Mouse (Mus musculus) lung, embryonic 14.5 days (tissue): ENCODE measurements around the gene Ano1. TPM values are rescaled to one million over a fixed set of nuclear protein-coding genes. Genes with fewer than 3 reads are reported as not detected.
A peak's percentile ranks its signal among the peaks of the same experiment; 100 is the strongest.

Source experiments
- ATAC-seq: fragments of 200-750 bp; cut with Nextera tagmentation; 2 replicates; pipeline ENCODE4 v1.8.0; 2017; ENCODE audit warnings: mild to moderate bottlenecking, moderate TSS enrichment, moderate library complexity; ENCODE audit not compliant: insufficient read depth
- DNase-seq: peaks from one replicate; pipeline ENCODE4 v3.0.0-alpha.2; 2015
- H3K27ac ChIP-seq: fragments of 300-500 bp; sonication (generic); 2 replicates; pipeline ENCODE4 v1.5.1; 2014; ENCODE audit warnings: low read depth, mild to moderate bottlenecking, moderate library complexity
- H3K27me3 ChIP-seq: fragments of 300-500 bp; sonication (generic); 2 replicates; pipeline ENCODE4 v1.6.1; 2014; ENCODE audit warnings: low read length, control low read depth; ENCODE audit not compliant: insufficient read depth
- H3K36me3 ChIP-seq: fragments of 300-500 bp; sonication (generic); 2 replicates; pipeline ENCODE4 v1.6.1; 2014; ENCODE audit warnings: control low read depth; ENCODE audit not compliant: insufficient read depth
- H3K4me1 ChIP-seq: fragments of 300-500 bp; sonication (generic); 2 replicates; pipeline ENCODE4 v1.6.1; 2014; ENCODE audit warnings: antibody characterized with exemption, control low read depth; ENCODE audit not compliant: insufficient read depth
- H3K4me2 ChIP-seq: fragments of 300-500 bp; sonication (generic); 2 replicates; pipeline ENCODE4 v1.6.1; 2014; ENCODE audit warnings: mild to moderate bottlenecking
- H3K4me3 ChIP-seq: fragments of 300-500 bp; sonication (generic); 2 replicates; pipeline ENCODE4 v1.5.1; 2014; ENCODE audit warnings: low read depth, low read length
- H3K9ac ChIP-seq: fragments of 300-500 bp; sonication (generic); 2 replicates; pipeline ENCODE4 v1.6.1; 2014
- H3K9me3 ChIP-seq: fragments of 300-500 bp; sonication (generic); 2 replicates; pipeline ENCODE4 v1.6.1; 2016; ENCODE audit warnings: low read depth, low read length, control low read depth
- CTCF ChIP-seq: IDR thresholded peaks from 2 replicates; pipeline ENCODE4 v1.5.1; 2016; ENCODE audit warnings: antibody characterized with exemption, low read depth
- WGBS: fragments of 180-500 bp; shearing (Covaris S2); extraction: QIAGEN DNeasy Blood & Tissue Kit; methylation state at CpG from one replicate; pipeline ENCODE4 v1.1.7; 2014; 5-methylcytosine and 5-hydroxymethylcytosine counted together
- polyA plus RNA-seq: library from polyadenylated mRNA; unstranded; fragments of >200 nt; fragmentation: Nextera tagmentation; extraction: Ambion mirVana; gene quantifications from 2 replicates; pipeline ENCODE4 v1.2.1, GENCODE M21; 2014

Ano1 gene
- polyA plus RNA-seq, 1 experiment from 2014 or later = 64.8 TPM

GRCm38 (mm10) chr7:144769434-144770080 lies 17.8 kb upstream of the Ano1 start:
- Histone ChIP-seq H3K27ac (peak overlapping the region; percentile 18; the same call in 1 of the 2 replicates), H3K9me3 (no peaks in the 10 kb centered on the region), H3K36me3 (no peaks in the 10 kb centered on the region), H3K27me3 (no peaks in the 10 kb centered on the region), H3K4me1 (peaks cover 16% of the 10 kb centered on the region), H3K4me3 (no peak overlapping the region), H3K4me2 (no peak overlapping the region), H3K9ac (no peak overlapping the region)
- 37% methylated on average over 9 of the region's 9 CpGs for WGBS
- DNase-seq (no peak), ATAC-seq (no peak)
- TF ChIP-seq CTCF = no peak

- Histone ChIP-seq H3K9me3 (no peaks in the 10 kb centered on the region), H3K36me3 (no peaks in the 10 kb centered on the region), H3K9ac (no peak overlapping the region), H3K27me3 (no peaks in the 10 kb centered on the region), H3K4me3 (no peak overlapping the region), H3K4me2 (no peak overlapping the region), H3K4me1 (peaks cover 17% of the 10 kb centered on the region), H3K27ac (no peak overlapping the region)
- ATAC-seq = no peak
- no peak for DNase-seq
- no peak for TF ChIP-seq CTCF
- WGBS = 92% methylated on average over 1 of the region's 1 CpGs
Observed at GRCm38 (mm10) chr7:144768845-144769244, 17.1 kb upstream of the Ano1 start.

- no peak overlapping the region for H3K9ac ChIP-seq
- DNase-seq (peak; percentile 77), ATAC-seq (no peak)
- peak overlapping the region; percentile 50; the same call in 1 of the 2 replicates for H3K27ac ChIP-seq
- H3K4me3 ChIP-seq = no peak overlapping the region
- H3K4me1 ChIP-seq = peaks cover 6% of the 10 kb centered on the region
- H3K27me3 ChIP-seq = no peaks in the 10 kb centered on the region
- H3K9me3 ChIP-seq = no peaks in the 10 kb centered on the region
- 57% methylated on average over 11 of the region's 11 CpGs for WGBS
- H3K36me3 ChIP-seq = no peaks in the 10 kb centered on the region
- no peak for TF ChIP-seq CTCF
- no peak overlapping the region for H3K4me2 ChIP-seq
Observed at GRCm38 (mm10) chr7:144764537-144765282, 12.9 kb upstream of the Ano1 start.

GRCm38 (mm10) chr7:144764013-144764412 lies 12.2 kb upstream of the Ano1 start:
- no peaks in the 10 kb centered on the region for H3K9me3 ChIP-seq
- no peak overlapping the region for H3K4me3 ChIP-seq
- no peaks in the 10 kb centered on the region for H3K36me3 ChIP-seq
- DNase-seq (no peak), ATAC-seq (no peak)
- H3K27ac ChIP-seq = no peak overlapping the region
- TF ChIP-seq CTCF = no peak
- no peak overlapping the region for H3K9ac ChIP-seq
- no peaks in the 10 kb centered on the region for H3K27me3 ChIP-seq
- WGBS = 83% methylated on average over 2 of the region's 2 CpGs
- 0 out of 2 replicates have a peak, but pooled peaks cover 4% of the 10 kb centered on the region for H3K4me1 ChIP-seq
- H3K4me2 ChIP-seq = no peak overlapping the region

GRCm38 (mm10) chr7:144762496-144763235 lies 10.9 kb upstream of the Ano1 start:
- Histone ChIP-seq H3K27me3 (no peaks in the 10 kb centered on the region), H3K4me2 (no peak overlapping the region), H3K27ac (no peak overlapping the region), H3K9ac (no peak overlapping the region), H3K4me3 (no peak overlapping the region), H3K36me3 (no peaks in the 10 kb centered on the region), H3K4me1 (0 out of 2 replicates have a peak, but pooled peaks cover 4% of the 10 kb centered on the region), H3K9me3 (no peaks in the 10 kb centered on the region)
- no peak for TF ChIP-seq CTCF
- 56% methylated on average over 16 of the region's 16 CpGs for WGBS
- DNase-seq (no peak), ATAC-seq (no peak)

- Histone ChIP-seq H3K4me3 (no peak overlapping the region), H3K9ac (no peak overlapping the region), H3K27me3 (no peaks in the 10 kb centered on the region), H3K4me1 (peaks cover 8% of the 10 kb centered on the region; the same call in 1 of the 2 replicates), H3K4me2 (no peak overlapping the region), H3K9me3 (no peaks in the 10 kb centered on the region), H3K27ac (no peak overlapping the region), H3K36me3 (no peaks in the 10 kb centered on the region)
- ATAC-seq (no peak), DNase-seq (no peak)
- TF ChIP-seq CTCF = no peak
- 68% methylated on average over 9 of the region's 9 CpGs for WGBS
Observed at GRCm38 (mm10) chr7:144760228-144760627, 8.5 kb upstream of the Ano1 start.

- no peak overlapping the region for H3K4me2 ChIP-seq
- WGBS = 30% methylated on average over 2 of the region's 2 CpGs
- no peaks in the 10 kb centered on the region for H3K9me3 ChIP-seq
- no peak overlapping the region for H3K27ac ChIP-seq
- TF ChIP-seq CTCF = no peak
- H3K4me1 ChIP-seq = peaks cover 5% of the 10 kb centered on the region; the same call in 1 of the 2 replicates
- ATAC-seq (no peak), DNase-seq (no peak)
- H3K36me3 ChIP-seq = no peaks in the 10 kb centered on the region
- H3K27me3 ChIP-seq = no peaks in the 10 kb centered on the region
- no peak overlapping the region for H3K4me3 ChIP-seq
- H3K9ac ChIP-seq = no peak overlapping the region
Observed at GRCm38 (mm10) chr7:144759455-144759854, 7.7 kb upstream of the Ano1 start.
